Mouse (Mus musculus) spleen, adult 2 months (tissue): ENCODE results near the gene Dcbld2.

ENCODE experiments used
- CTCF ChIP-seq: fragments of 200-500 bp; IDR thresholded peaks from 2 replicates; pipeline ENCODE4 v1.5.1; 2011; ENCODE audit warnings: mild to moderate bottlenecking, inconsistent platforms; ENCODE audit not compliant: insufficient read depth, insufficient read length, insufficient replicate concordance; ENCODE audit errors: extremely low read depth
- POLR2A ChIP-seq: fragments of 200-500 bp; IDR thresholded peaks from 2 replicates; pipeline ENCODE4 v1.6.1; 2011; ENCODE audit warnings: low read depth, low read length, inconsistent platforms

DNA sequence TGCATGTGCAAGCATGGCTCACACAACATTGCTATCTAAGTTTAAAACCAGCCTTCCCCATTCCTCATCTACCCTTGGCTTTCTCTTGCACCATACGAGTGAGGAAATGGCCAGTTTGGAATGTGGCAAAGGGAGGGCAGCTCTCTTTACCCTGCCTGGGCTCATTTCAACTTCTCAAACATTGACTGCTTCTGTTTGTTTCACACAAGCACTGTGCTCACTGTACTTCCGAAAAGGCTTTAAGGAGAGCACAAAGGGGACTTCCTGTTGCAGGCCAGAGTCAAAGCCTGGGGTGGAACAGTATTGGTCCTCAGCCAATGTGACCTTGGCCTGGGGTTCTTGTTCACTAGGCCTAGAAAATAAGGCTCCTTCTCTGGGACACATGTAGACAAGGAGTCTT is 68.1 kb downstream of the Dcbld2 start:
- TF ChIP-seq POLR2A (no peak), CTCF (no peak)
